Mouse (Mus musculus) layer of hippocampus, adult 2 months (tissue): ENCODE measurements around the gene Ripor2. TPM values are rescaled to one million over a fixed set of nuclear protein-coding genes. Genes with fewer than 3 reads are reported as not detected.

Source experiments
- DNase-seq, 2 experiments: peaks; one replicate each; pipeline ENCODE4 v3.0.0; 2022; ENCODE audit warnings: low spot score in 2 of 2
- H3K27ac ChIP-seq: fragments of 200-600 bp; 2 replicates; pipeline ENCODE4 v1.8.1; 2022
- H3K4me3 ChIP-seq: fragments of 200-600 bp; 2 replicates; pipeline ENCODE4 v1.8.1; 2022; ENCODE audit warnings: mild to moderate bottlenecking
- CTCF ChIP-seq: fragments of 200-600 bp; conservative IDR thresholded peaks from 2 replicates; pipeline ENCODE4 v1.8.1; 2022; ENCODE audit warnings: antibody characterized with exemption, mild to moderate bottlenecking, moderate library complexity
- total RNA-seq, 2 experiments: library from RNA; stranded (reverse); gene quantifications; 2 replicates each; pipeline ENCODE4 v1.2.3; 2021

The Ripor2 gene
- total RNA-seq, 2 experiments from 2014 or later = 72.0 to 77.6 TPM

DNA sequence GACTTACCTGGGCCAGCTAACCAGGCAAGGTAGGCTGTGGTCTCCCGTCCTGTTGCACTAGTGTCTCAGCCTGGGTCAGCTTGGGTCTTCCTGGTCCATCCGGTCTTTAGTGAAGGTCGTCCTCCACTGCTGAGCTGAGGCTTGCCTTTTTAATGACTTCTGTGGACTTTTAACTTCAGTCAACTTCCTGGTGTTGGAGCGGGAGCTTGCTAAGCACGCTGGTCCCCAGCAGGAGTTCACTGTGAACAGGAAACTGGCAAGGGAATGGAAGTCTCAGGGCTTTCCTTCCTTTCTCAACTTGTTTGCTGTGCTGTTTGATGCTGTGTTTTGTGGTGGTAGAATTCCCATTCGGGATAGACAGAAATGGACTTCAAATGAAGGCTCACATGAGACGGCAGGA is 135.7 kb downstream of the Ripor2 start:
- no peak for TF ChIP-seq CTCF
- DNase-seq = no peak
- Histone ChIP-seq H3K27ac (no peak overlapping the region), H3K4me3 (no peak overlapping the region)

GRCm38 (mm10) chr13:24721502-24721901 is 139.5 kb downstream of the Ripor2 start:
- TF ChIP-seq CTCF = no peak
- DNase-seq = no peak
- Histone ChIP-seq H3K4me3 (no peak overlapping the region), H3K27ac (no peak overlapping the region)

DNA sequence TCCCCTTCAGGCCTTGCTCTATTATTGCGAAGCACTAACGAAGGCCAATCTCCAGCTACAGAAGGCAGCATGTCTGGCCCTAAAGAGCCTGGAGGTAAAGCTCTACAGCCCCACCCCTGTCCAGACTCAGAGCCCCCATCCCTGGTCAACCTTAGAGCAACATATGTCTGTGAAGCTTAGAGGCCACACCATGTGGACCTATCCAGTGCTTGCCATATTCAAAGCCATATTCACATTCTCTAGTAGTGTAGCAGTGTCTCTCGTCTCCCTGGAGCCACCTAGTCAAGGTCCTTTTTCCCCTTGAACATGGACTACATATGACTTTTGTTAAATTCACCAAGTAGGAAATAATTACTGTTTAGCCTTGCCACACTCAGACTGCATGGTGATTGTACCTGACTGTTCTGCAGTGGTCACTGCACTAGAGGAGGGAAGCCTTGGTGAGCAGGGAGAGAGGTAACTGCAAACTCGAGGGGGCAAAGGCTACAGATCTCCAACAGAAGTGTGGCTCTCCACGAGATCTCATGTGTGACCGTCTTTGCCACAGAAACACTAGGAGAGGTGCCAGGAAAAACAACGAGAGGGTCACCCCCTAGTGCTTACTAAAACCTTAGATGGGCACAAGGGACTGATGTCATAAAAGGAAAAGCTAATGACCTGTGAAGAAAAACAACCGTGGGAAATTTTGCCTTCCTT is 141.9 kb downstream of the Ripor2 start:
- no peak for TF ChIP-seq CTCF
- DNase-seq = no peak
- H3K4me3 ChIP-seq = no peak overlapping the region
- H3K27ac ChIP-seq = no peak overlapping the region

DNA sequence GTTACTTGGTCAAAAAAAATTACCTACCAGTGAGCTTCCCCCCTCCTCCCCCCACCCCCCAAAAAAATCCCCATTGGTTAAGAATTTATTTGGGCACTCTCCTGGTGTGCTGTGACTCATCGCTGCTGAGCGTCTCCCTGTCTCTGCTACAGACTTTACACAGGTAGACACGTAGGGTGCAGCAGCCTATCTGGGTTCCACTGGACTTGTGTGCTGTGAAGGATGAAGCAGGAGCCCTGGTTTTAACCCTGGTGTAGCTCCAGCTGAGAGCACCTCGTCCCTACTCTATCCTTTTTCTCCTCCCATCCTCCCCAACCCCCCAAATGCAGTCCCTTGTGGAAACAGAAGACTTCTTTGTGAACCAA is 142.4 kb downstream of the Ripor2 start:
- Histone ChIP-seq H3K27ac (peak overlapping the region; percentile 53; the same call in 1 of the 2 replicates), H3K4me3 (no peak overlapping the region; the same call in 1 of the 2 replicates)
- no peak for TF ChIP-seq CTCF
- no peak for DNase-seq

DNA sequence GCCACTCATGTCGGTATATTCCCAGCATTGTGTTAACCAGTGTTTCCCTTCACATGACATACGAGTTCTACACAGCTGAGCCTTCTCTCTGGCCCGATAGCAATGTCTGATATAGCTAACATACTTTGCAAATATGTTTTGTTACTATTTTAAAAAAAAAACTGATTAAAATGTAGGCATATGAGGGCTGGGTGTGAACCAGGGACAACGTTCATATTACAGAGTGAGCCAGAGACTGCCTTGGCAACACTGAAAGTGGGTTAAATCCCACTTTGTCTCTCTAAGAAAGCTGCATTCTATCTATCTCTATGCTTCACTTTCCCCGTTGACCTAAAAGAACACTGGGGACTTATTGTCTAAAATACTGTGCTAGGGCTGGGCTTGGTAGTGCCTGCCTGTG is 147.1 kb downstream of the Ripor2 start:
- Histone ChIP-seq H3K4me3 (no peak overlapping the region), H3K27ac (no peak overlapping the region)
- TF ChIP-seq CTCF = no peak
- no peak for DNase-seq

DNA sequence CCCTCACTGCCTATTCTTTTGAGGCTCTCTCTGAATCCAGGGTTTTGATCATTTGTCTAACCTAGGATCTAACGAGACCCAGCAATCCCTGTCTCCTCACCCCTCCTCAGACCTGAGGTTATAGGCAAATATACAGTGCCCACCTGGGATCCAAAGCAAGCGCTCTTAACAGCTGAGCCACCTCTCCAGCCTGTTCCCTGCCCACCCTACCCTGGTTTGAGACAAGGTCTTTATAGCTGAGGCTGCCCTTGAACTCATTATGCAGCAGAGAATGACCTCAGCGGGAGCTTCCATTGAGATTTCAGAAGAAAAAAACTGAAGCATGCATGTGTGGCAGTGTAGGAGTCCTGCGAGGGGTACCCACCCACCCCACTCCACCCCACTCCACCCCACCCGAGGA is 152.5 kb downstream of the Ripor2 start:
- Histone ChIP-seq H3K4me3 (no peak overlapping the region), H3K27ac (no peak overlapping the region)
- no peak for TF ChIP-seq CTCF
- no peak for DNase-seq

GRCm38 (mm10) chr13:24735608-24736131 is 153.7 kb downstream of the Ripor2 start:
- TF ChIP-seq CTCF = no peak
- DNase-seq = no peak
- Histone ChIP-seq H3K27ac (no peak overlapping the region), H3K4me3 (no peak overlapping the region)

- no peak for DNase-seq
- TF ChIP-seq CTCF = no peak
- H3K4me3 ChIP-seq = no peak within 1 kb of the TSS
- H3K27ac ChIP-seq = no peak within 1 kb of the TSS
Measured at GRCm38 (mm10) chr13:24741028-24741427, 159.0 kb downstream of the Ripor2 start, which contains the start of gene Armh2. Gene Armh2, plus strand, starts transcription at chr13:24741232.

GRCm38 (mm10) chr13:24747823-24748222 is 165.8 kb downstream of the Ripor2 start:
- Histone ChIP-seq H3K27ac (no peak overlapping the region), H3K4me3 (no peak overlapping the region)
- no peak for DNase-seq
- no peak for TF ChIP-seq CTCF

DNA sequence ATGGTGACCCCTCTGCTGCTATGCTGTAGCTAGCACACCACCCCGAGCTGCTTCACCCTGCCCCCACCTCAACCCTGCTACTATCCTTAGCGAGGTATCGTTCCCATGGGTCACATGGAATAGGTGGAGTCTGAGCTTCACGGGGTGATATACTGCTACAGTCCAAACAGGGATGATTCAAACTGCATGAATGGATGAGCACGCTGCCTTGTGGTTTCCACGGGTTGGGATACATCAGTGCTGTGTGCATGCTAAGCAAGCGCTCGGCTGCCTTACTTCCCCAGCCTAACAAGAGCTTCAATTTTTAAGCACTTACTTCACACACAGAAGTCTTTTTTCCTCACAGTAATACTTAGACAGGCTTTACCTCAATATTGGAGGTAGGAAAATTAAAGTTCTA is 168.8 kb downstream of the Ripor2 start:
- no peak for DNase-seq
- Histone ChIP-seq H3K27ac (no peak overlapping the region), H3K4me3 (no peak overlapping the region)
- no peak for TF ChIP-seq CTCF

GRCm38 (mm10) chr13:24751396-24751795 is 169.4 kb downstream of the Ripor2 start:
- no peak for DNase-seq
- no peak overlapping the region for H3K27ac ChIP-seq
- no peak for TF ChIP-seq CTCF
- H3K4me3 ChIP-seq = no peak overlapping the region

GRCm38 (mm10) chr13:24756756-24757155 is 174.8 kb downstream of the Ripor2 start:
- H3K4me3 ChIP-seq = no peak overlapping the region

GRCm38 (mm10) chr13:24757820-24758564 is 176.0 kb downstream of the Ripor2 start:
- no peak for TF ChIP-seq CTCF
- no peak overlapping the region for H3K27ac ChIP-seq
- H3K4me3 ChIP-seq = no peak overlapping the region

More at GRCm38 (mm10) chr13:24756756-24757155, 174.8 kb downstream of the Ripor2 start:
- H3K27ac ChIP-seq = no peak overlapping the region
- no peak for TF ChIP-seq CTCF
- no peak for DNase-seq

More at GRCm38 (mm10) chr13:24757820-24758564, 176.0 kb downstream of the Ripor2 start:
- no peak for DNase-seq
